14 mouse cellular contexts compared by ENCODE assay signal in the genomic region with DNA sequence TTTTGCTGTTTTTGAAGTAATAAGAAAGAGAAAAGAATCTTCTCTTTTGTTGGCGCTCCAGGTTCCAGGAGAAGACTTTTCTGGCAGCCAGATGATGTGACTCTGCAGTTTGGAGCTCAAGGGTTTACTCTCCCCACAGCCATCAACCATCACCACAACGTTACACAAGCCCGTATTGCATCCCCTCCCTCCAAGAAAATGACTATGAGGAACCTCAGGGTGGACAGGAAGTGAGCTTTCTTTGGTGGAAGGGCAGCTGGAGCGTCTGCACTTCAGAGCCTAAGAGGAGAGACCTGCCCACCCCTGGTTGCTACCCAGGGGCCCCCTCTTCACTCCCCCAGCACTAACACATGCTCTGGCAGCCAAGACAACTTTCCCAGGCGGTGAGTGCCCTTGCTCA. TPM values are rescaled to one million over a fixed set of nuclear protein-coding genes. Genes with fewer than 3 reads are reported as not detected.
DNase-seq lines count a peak whose midpoint lies in the region; ATAC-seq lines count a peak whose summit lies in the region.
"Had no signal": no experiment of that assay in that cellular context is flagged by ENCODE, and none has a peak within 500 bp of the region (broad histone marks: within the 10 kb centered on the region; RNA-seq: fewer than 3 reads in every experiment).

No protein-coding gene starts in this region.

- DNase-seq in forebrain, embryonic 10.5 days (ENCODE audit: extremely low spot score, low spot score): no peak
- DNase-seq in limb, embryonic 10.5 days (ENCODE audit: low spot score): no peak
- DNase-seq in frontal cortex, postnatal 14 days (ENCODE audit: low spot score in 2 of 2): no peak
- DNase-seq in gastrocnemius, postnatal 10 days: no peak
- DNase-seq in retina, postnatal 1 day: no peak
- DNase-seq: adrenal gland, postnatal 14 days; gastrocnemius, adult 2 months; kidney, adult 8-10 months; left cerebral cortex, postnatal 4 days; right cerebral cortex, postnatal 14 days had no signal

- peaks cover 24% of the 10 kb centered on the region for H3K36me3 ChIP-seq in forebrain, embryonic 10.5 days (replicated peaks)
- H3K36me3 ChIP-seq in forebrain, embryonic 16.5 days (ENCODE audit: control insufficient read depth, insufficient read depth): no peaks in the 10 kb centered on the region
- H3K36me3 ChIP-seq in limb, embryonic 10.5 days: no peaks in the 10 kb centered on the region
- peaks cover 10% of the 10 kb centered on the region for H3K36me3 ChIP-seq in neural tube, embryonic 13.5 days

- peak overlapping the region; percentile 80 for H3K9ac ChIP-seq in forebrain, embryonic 16.5 days (replicated peaks; ENCODE audit: low read depth, low read length)
- H3K9ac ChIP-seq in neural tube, embryonic 13.5 days: peak overlapping the region; percentile 98

- peaks cover 64% of the 10 kb centered on the region for H3K4me1 ChIP-seq in forebrain, embryonic 10.5 days
- H3K4me1 ChIP-seq in forebrain, embryonic 16.5 days (replicated peaks; ENCODE audit: control insufficient read depth, insufficient read depth, low read length): peaks cover 42% of the 10 kb centered on the region
- H3K4me1 ChIP-seq in limb, embryonic 10.5 days: peaks cover 21% of the 10 kb centered on the region
- H3K4me1 ChIP-seq in neural tube, embryonic 13.5 days (replicated peaks): peaks cover 59% of the 10 kb centered on the region

- ATAC-seq in forebrain, embryonic 16.5 days: no peak
- no peak for ATAC-seq in neural tube, embryonic 13.5 days (ENCODE audit: low read depth)

- whole genome bisulfite sequencing in forebrain, embryonic 10.5 days: 29% methylated on average over 5 of the region's 5 CpGs
- 36% methylated on average over 5 of the region's 5 CpGs for WGBS in forebrain, embryonic 16.5 days
- WGBS in limb, embryonic 10.5 days: 28% methylated on average over 5 of the region's 5 CpGs
- 36% methylated on average over 5 of the region's 5 CpGs for WGBS in neural tube, embryonic 13.5 days

- H3K27me3 ChIP-seq in forebrain, embryonic 10.5 days (ENCODE audit: poor library complexity, severe bottlenecking): peaks cover 51% of the 10 kb centered on the region
- H3K27me3 ChIP-seq in forebrain, embryonic 16.5 days (replicated peaks; ENCODE audit: control insufficient read depth, insufficient read depth, low read length): peaks cover 26% of the 10 kb centered on the region
- peaks cover 79% of the 10 kb centered on the region for H3K27me3 ChIP-seq in limb, embryonic 10.5 days (ENCODE audit: low read depth, poor library complexity, severe bottlenecking)
- H3K27me3 ChIP-seq in neural tube, embryonic 13.5 days: no peaks in the 10 kb centered on the region

- H3K27ac ChIP-seq in forebrain, embryonic 10.5 days: peak overlapping the region; percentile 95
- no peak overlapping the region; the same call in 1 of the 2 replicates for H3K27ac ChIP-seq in forebrain, embryonic 16.5 days (ENCODE audit: low read length)
- no peak overlapping the region for H3K27ac ChIP-seq in limb, embryonic 10.5 days
- peak overlapping the region; percentile 98 for H3K27ac ChIP-seq in neural tube, embryonic 13.5 days (replicated peaks)
- H3K27ac ChIP-seq: gastrocnemius, adult 2 months; layer of hippocampus, adult 2 months had no signal

- peak overlapping the region; percentile 64 for H3K4me3 ChIP-seq in forebrain, embryonic 10.5 days
- H3K4me3 ChIP-seq in forebrain, embryonic 16.5 days (replicated peaks; ENCODE audit: low read length): peak overlapping the region; percentile 49; the same call in 1 of the 2 replicates
- 0 out of 2 replicates have a peak overlapping the region, but pooled peaks have one; percentile 48 for H3K4me3 ChIP-seq in limb, embryonic 10.5 days
- H3K4me3 ChIP-seq in neural tube, embryonic 13.5 days: peak overlapping the region; percentile 86
- H3K4me3 ChIP-seq: gastrocnemius, adult 2 months; layer of hippocampus, adult 2 months had no signal

- H3K9me3 ChIP-seq in forebrain, embryonic 10.5 days: no peaks in the 10 kb centered on the region
- no peaks in the 10 kb centered on the region for H3K9me3 ChIP-seq in forebrain, embryonic 16.5 days (ENCODE audit: control insufficient read depth, low read length)
- no peaks in the 10 kb centered on the region for H3K9me3 ChIP-seq in limb, embryonic 10.5 days (replicated peaks)
- H3K9me3 ChIP-seq in neural tube, embryonic 13.5 days: no peaks in the 10 kb centered on the region

- H3K4me2 ChIP-seq in forebrain, embryonic 16.5 days (ENCODE audit: low read length): peak overlapping the region; percentile 50
- H3K4me2 ChIP-seq in neural tube, embryonic 13.5 days: peak overlapping the region; percentile 83

RNA-seq across cellular contexts. Expression of a gene that starts 10.7 kb away (rescaled TPM):
- polyA plus RNA-seq in forebrain, embryonic 10.5 days (2016; fragmentation: Nextera tagmentation; extraction: Ambion mirVana): 6.8 and 8.0 TPM in 2 replicates
- 2.2 and 3.0 TPM in 2 replicates for polyA plus RNA-seq in forebrain, embryonic 16.5 days (2015; fragmentation: Nextera tagmentation; extraction: Ambion mirVana)
- polyA plus RNA-seq in limb, embryonic 10.5 days (2016; fragmentation: Nextera tagmentation; extraction: Ambion mirVana): 0.83 and 1.9 TPM in 2 replicates
- polyA plus RNA-seq in neural tube, embryonic 13.5 days (2015; fragmentation: Nextera tagmentation; extraction: Ambion mirVana): 4.9 and 5.1 TPM in 2 replicates
- total RNA-seq in gastrocnemius, postnatal 10 days (2021): under 1 TPM; 0.78 to 0.90 TPM

RNA-seq across cellular contexts. Expression of a gene that starts 23.4 kb away (rescaled TPM):
- 28.3 and 30.2 TPM in 2 replicates for polyA plus RNA-seq in forebrain, embryonic 10.5 days (2016; fragmentation: Nextera tagmentation; extraction: Ambion mirVana)
- polyA plus RNA-seq in forebrain, embryonic 16.5 days (2015; fragmentation: Nextera tagmentation; extraction: Ambion mirVana): 37.3 and 41.6 TPM in 2 replicates
- 26.2 and 28.8 TPM in 2 replicates for polyA plus RNA-seq in limb, embryonic 10.5 days (2016; fragmentation: Nextera tagmentation; extraction: Ambion mirVana)
- 27.7 and 29.6 TPM in 2 replicates for polyA plus RNA-seq in neural tube, embryonic 13.5 days (2015; fragmentation: Nextera tagmentation; extraction: Ambion mirVana)
- total RNA-seq in gastrocnemius, postnatal 10 days (2021): 10 to 100 TPM; 31.1 to 38.8 TPM

RNA-seq across cellular contexts. Expression of a gene that starts 50.7 kb away (rescaled TPM):
- 0.20 TPM in 1 of 2 replicates, not detected in the other for polyA plus RNA-seq in forebrain, embryonic 10.5 days (2016; fragmentation: Nextera tagmentation; extraction: Ambion mirVana)
- polyA plus RNA-seq in forebrain, embryonic 16.5 days (2015; fragmentation: Nextera tagmentation; extraction: Ambion mirVana): 0.70 and 1.1 TPM in 2 replicates
- 0.09 TPM in 1 of 2 replicates, not detected in the other for polyA plus RNA-seq in limb, embryonic 10.5 days (2016; fragmentation: Nextera tagmentation; extraction: Ambion mirVana)
- polyA plus RNA-seq in neural tube, embryonic 13.5 days (2015; fragmentation: Nextera tagmentation; extraction: Ambion mirVana): 0.22 and 0.51 TPM in 2 replicates
- total RNA-seq in gastrocnemius, postnatal 10 days (2021): under 1 TPM; 0.09 to 0.18 TPM
- total RNA-seq: gastrocnemius, adult 2 months had no signal
- polyA plus RNA-seq: heart, embryonic 14.5 days had no signal

RNA-seq across cellular contexts. Expression of a gene that starts 52.3 kb away (rescaled TPM):
- 42.0 and 50.7 TPM in 2 replicates for polyA plus RNA-seq in forebrain, embryonic 10.5 days (2016; fragmentation: Nextera tagmentation; extraction: Ambion mirVana)
- 14.0 and 14.7 TPM in 2 replicates for polyA plus RNA-seq in forebrain, embryonic 16.5 days (2015; fragmentation: Nextera tagmentation; extraction: Ambion mirVana)
- polyA plus RNA-seq in limb, embryonic 10.5 days (2016; fragmentation: Nextera tagmentation; extraction: Ambion mirVana): 53.1 and 57.5 TPM in 2 replicates
- polyA plus RNA-seq in neural tube, embryonic 13.5 days (2015; fragmentation: Nextera tagmentation; extraction: Ambion mirVana): 18.7 and 22.8 TPM in 2 replicates
- total RNA-seq in gastrocnemius, postnatal 10 days (2021): 10 to 100 TPM in 1 of 2 experiments, 1 to 10 TPM in 1; 8.0 to 10.0 TPM

RNA-seq across cellular contexts. Expression of a gene that starts 55.6 kb away (rescaled TPM):
- polyA plus RNA-seq in forebrain, embryonic 10.5 days (2016; fragmentation: Nextera tagmentation; extraction: Ambion mirVana): 70.9 and 71.8 TPM in 2 replicates
- polyA plus RNA-seq in forebrain, embryonic 16.5 days (2015; fragmentation: Nextera tagmentation; extraction: Ambion mirVana): 56.6 and 58.7 TPM in 2 replicates
- polyA plus RNA-seq in limb, embryonic 10.5 days (2016; fragmentation: Nextera tagmentation; extraction: Ambion mirVana): 75.1 and 76.6 TPM in 2 replicates
- 54.1 and 57.1 TPM in 2 replicates for polyA plus RNA-seq in neural tube, embryonic 13.5 days (2015; fragmentation: Nextera tagmentation; extraction: Ambion mirVana)
- total RNA-seq in gastrocnemius, postnatal 10 days (2021): 10 to 100 TPM; 57.2 to 70.5 TPM

Comparison
In these comparisons a context has a peak if more than half of its experiments do, and no peak if none do; other contexts are left out.
1. H3K27ac ChIP-seq: peak in forebrain, embryonic 10.5 days (single experiment) and neural tube, embryonic 13.5 days (single experiment); none in forebrain, embryonic 16.5 days (single experiment) and limb, embryonic 10.5 days (single experiment).
2. Peak in every context shown above with its lines, with median percentiles within 50 percentile points of each other: H3K4me3 ChIP-seq.